Mouse (Mus musculus) myocyte (in vitro differentiated cells): Measurements from ENCODE around the gene Hoxb3. TPM values are rescaled to one million over a fixed set of nuclear protein-coding genes. Genes with fewer than 3 reads are reported as not detected.

ENCODE experiments used
- H3K27me3 ChIP-seq: one replicate; pipeline ENCODE4 v1.6.1; 2011; ENCODE audit not compliant: control insufficient read depth, insufficient read depth, insufficient read length
- H3K36me3 ChIP-seq: one replicate; pipeline ENCODE4 v1.6.1; 2011; ENCODE audit not compliant: control insufficient read depth, insufficient read depth
- H3K4me2 ChIP-seq: one replicate; pipeline ENCODE4 v1.6.1; 2011; ENCODE audit warnings: low read depth, control low read depth
- H3K4me3 ChIP-seq: one replicate; pipeline ENCODE4 v1.5.1; 2011; ENCODE audit warnings: mild to moderate bottlenecking, control low read depth, moderate library complexity
- H3K79me2 ChIP-seq: one replicate; pipeline ENCODE4 v1.6.1; 2011; ENCODE audit not compliant: control insufficient read depth, insufficient read depth
- H3ac ChIP-seq: one replicate; pipeline ENCODE4 v1.6.1; 2011; ENCODE audit not compliant: control insufficient read depth, insufficient read length
- CEBPB ChIP-seq: IDR thresholded peaks from 2 replicates; pipeline ENCODE4 v1.6.1; 2011; ENCODE audit warnings: mild to moderate bottlenecking, moderate library complexity; ENCODE audit not compliant: poor library complexity, insufficient read depth, severe bottlenecking
- E2F4 ChIP-seq: IDR thresholded peaks from one replicate; pipeline ENCODE4 v1.6.1; 2011; ENCODE audit warnings: mild to moderate bottlenecking, control low read depth, moderate library complexity; ENCODE audit not compliant: insufficient read depth
- MAX ChIP-seq: IDR thresholded peaks from one replicate; pipeline ENCODE4 v1.6.1; 2011; ENCODE audit warnings: low read depth, mild to moderate bottlenecking, control low read depth
- MYOD1 ChIP-seq, 3 experiments: IDR thresholded peaks; one replicate each; pipeline ENCODE4 v1.6.1; 2011; ENCODE audit warnings: control low read depth in 2 of 3, low read depth in 2 of 3, mild to moderate bottlenecking in 2 of 3, moderate library complexity in 1 of 3; ENCODE audit not compliant: insufficient read length in 2 of 3, control insufficient read depth in 1 of 3
- MYOG ChIP-seq, 3 experiments: IDR thresholded peaks; one replicate each; pipeline ENCODE4 v1.6.1; 2011; ENCODE audit warnings: control low read depth in 2 of 3, low read depth in 2 of 3, mild to moderate bottlenecking in 2 of 3; ENCODE audit not compliant: insufficient read length in 2 of 3, control insufficient read depth in 1 of 3, insufficient read depth in 1 of 3
- POLR2A ChIP-seq: IDR thresholded peaks from one replicate; pipeline ENCODE4 v1.6.1; 2011; ENCODE audit warnings: low read depth, mild to moderate bottlenecking, control low read depth, moderate library complexity; ENCODE audit not compliant: insufficient read length
- POLR2AphosphoS2 ChIP-seq: IDR thresholded peaks from one replicate; pipeline ENCODE4 v1.6.1; 2011; ENCODE audit warnings: low read depth, control low read depth; ENCODE audit not compliant: insufficient read length
- REST ChIP-seq: IDR thresholded peaks from one replicate; pipeline ENCODE4 v1.6.1; 2011; ENCODE audit warnings: mild to moderate bottlenecking, control low read depth, moderate library complexity; ENCODE audit not compliant: insufficient read depth, insufficient read length
- SRF ChIP-seq: IDR thresholded peaks from one replicate; pipeline ENCODE4 v1.6.1; 2011; ENCODE audit warnings: low read depth; ENCODE audit not compliant: control insufficient read depth, insufficient read length
- TCF12 ChIP-seq: IDR thresholded peaks from one replicate; pipeline ENCODE4 v1.6.1; 2011; ENCODE audit warnings: mild to moderate bottlenecking, control low read depth; ENCODE audit not compliant: poor library complexity, insufficient read depth, severe bottlenecking
- TCF3 ChIP-seq: IDR thresholded peaks from one replicate; pipeline ENCODE4 v1.6.1; 2011; ENCODE audit warnings: low read depth, control low read depth; ENCODE audit not compliant: insufficient read length
- USF1 ChIP-seq: IDR thresholded peaks from one replicate; pipeline ENCODE4 v1.6.1; 2011; ENCODE audit warnings: low read depth, mild to moderate bottlenecking, control low read depth, moderate library complexity
- polyA plus RNA-seq: library from polyadenylated mRNA; unstranded; fragments of >200 nt; fragmentation: generic; extraction: Trizol; gene quantifications from one replicate; pipeline ENCODE4 v1.2.1, GENCODE M21; 2012; ENCODE audit warnings: missing spikeins

The Hoxb3 gene
- polyA plus RNA-seq, 1 experiment: not detected

DNA sequence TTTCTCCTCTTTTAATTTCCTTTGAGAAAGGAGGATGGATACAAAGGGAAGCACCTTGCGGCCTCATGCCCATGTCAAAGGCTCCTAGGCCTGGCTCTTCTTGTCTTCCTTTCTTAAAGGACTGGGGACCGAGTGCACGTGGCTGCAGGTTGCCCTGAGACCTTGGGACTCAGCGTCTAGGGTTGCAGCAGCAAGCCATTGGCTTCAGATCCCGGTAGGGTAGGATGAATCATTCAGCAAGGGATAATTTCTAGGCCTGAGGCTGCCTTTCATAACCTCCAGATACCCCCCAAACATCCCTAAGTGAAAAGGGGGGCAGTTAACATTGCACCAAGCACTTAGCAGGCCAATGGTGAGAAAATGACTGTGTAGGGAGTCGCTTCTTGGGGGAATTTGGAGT lies 12.0 kb upstream of the Hoxb3 start:
- peak overlapping the region; percentile 4 for H3K4me3 ChIP-seq

GRCm38 (mm10) chr11:96311520-96312417 lies 11.4 kb upstream of the Hoxb3 start:
- Histone ChIP-seq H3ac (no peak overlapping the region), H3K79me2 (no peaks in the 10 kb centered on the region), H3K4me2 (peak overlapping the region; percentile 87), H3K27me3 (peaks cover 58% of the 10 kb centered on the region), H3K36me3 (no peaks in the 10 kb centered on the region), H3K4me3 (peak overlapping the region; percentile 4)
- TF ChIP-seq MYOD1 (IDR thresholded peaks at IDR 0.05; ENCODE audit: control insufficient read depth in 1 of 3, insufficient read length in 2 of 3, low read depth in 2 of 3) (no peak), SRF (no peak), USF1 (no peak), POLR2A (no peak), POLR2AphosphoS2 (no peak), MAX (no peak), MYOG (IDR thresholded peaks at IDR 0.05; ENCODE audit: control insufficient read depth in 1 of 3, insufficient read depth in 1 of 3, insufficient read length in 2 of 3, low read depth in 2 of 3) (no peak), REST (no peak)

More for the DNA sequence above, 12.0 kb upstream of the Hoxb3 start:
- TF ChIP-seq MAX (no peak), TCF3 (no peak), USF1 (no peak), REST (no peak), POLR2A (no peak), E2F4 (no peak), POLR2AphosphoS2 (no peak), MYOD1 (IDR thresholded peaks at IDR 0.05; ENCODE audit: control insufficient read depth in 1 of 3, insufficient read length in 2 of 3, low read depth in 2 of 3) (no peak), TCF12 (no peak)
- H3K36me3 ChIP-seq: no peaks in the 10 kb centered on the region
- H3ac ChIP-seq: no peak overlapping the region
- peak overlapping the region; percentile 87 for H3K4me2 ChIP-seq
- H3K79me2 ChIP-seq: no peaks in the 10 kb centered on the region
- peaks cover 61% of the 10 kb centered on the region for H3K27me3 ChIP-seq

DNA sequence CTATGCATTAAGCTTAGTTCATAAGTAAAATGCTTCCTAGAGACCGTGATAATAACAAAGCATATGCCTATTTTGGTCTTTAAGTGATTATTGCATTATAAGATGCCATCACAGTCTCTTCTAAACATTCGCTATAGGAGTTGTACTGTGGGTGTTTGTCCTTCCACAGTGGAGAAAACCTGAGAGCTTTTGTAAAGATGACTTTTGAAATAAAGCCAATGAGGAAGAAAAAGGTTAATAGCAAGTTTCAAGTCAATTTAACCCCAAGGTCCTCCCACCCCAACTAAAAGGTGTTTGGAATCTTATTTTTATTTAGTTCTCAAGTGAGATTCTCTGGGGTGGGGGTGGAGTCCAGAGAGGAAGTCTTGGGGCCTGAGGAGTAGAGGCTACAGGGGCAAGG lies 10.0 kb upstream of the Hoxb3 start:
- no peak overlapping the region for H3K4me3 ChIP-seq
- H3ac ChIP-seq: no peak overlapping the region
- no peak overlapping the region for H3K4me2 ChIP-seq
- H3K36me3 ChIP-seq: no peaks in the 10 kb centered on the region
- no peaks in the 10 kb centered on the region for H3K79me2 ChIP-seq
- TF ChIP-seq REST (no peak), MYOD1 (IDR thresholded peaks at IDR 0.05; ENCODE audit: control insufficient read depth in 1 of 3, insufficient read length in 2 of 3, low read depth in 2 of 3) (no peak), CEBPB (no peak), SRF (no peak)
- peaks cover 63% of the 10 kb centered on the region for H3K27me3 ChIP-seq

GRCm38 (mm10) chr11:96313806-96314428 lies 9.2 kb upstream of the Hoxb3 start:
- Histone ChIP-seq H3K36me3 (no peaks in the 10 kb centered on the region), H3K79me2 (no peaks in the 10 kb centered on the region), H3K27me3 (peaks cover 65% of the 10 kb centered on the region), H3K4me2 (no peak overlapping the region), H3ac (no peak overlapping the region), H3K4me3 (no peak overlapping the region)
- no peak for TF ChIP-seq CEBPB
- TF ChIP-seq POLR2AphosphoS2: no peak
- no peak for TF ChIP-seq MYOD1 (IDR thresholded peaks at IDR 0.05; ENCODE audit: control insufficient read depth in 1 of 3, insufficient read length in 2 of 3, low read depth in 2 of 3)
- TF ChIP-seq TCF12: no peak
- no peak for TF ChIP-seq MYOG (IDR thresholded peaks at IDR 0.05; ENCODE audit: control insufficient read depth in 1 of 3, insufficient read depth in 1 of 3, insufficient read length in 2 of 3, low read depth in 2 of 3)
- no peak for TF ChIP-seq SRF
- no peak for TF ChIP-seq REST
- no peak for TF ChIP-seq USF1
- no peak for TF ChIP-seq MAX
- TF ChIP-seq TCF3: no peak
- TF ChIP-seq POLR2A: no peak
- TF ChIP-seq E2F4: no peak
